Mouse (Mus musculus): ENCODE measurements around the gene Syn3.

GRCm38 (mm10) chr10:86257045-86257444 lies 241.7 kb downstream of the Syn3 start:
- TF ChIP-seq HCFC1 (IDR thresholded peaks at IDR 0.05; ENCODE audit: borderline replicate concordance, insufficient read depth, low read length) (no peak), CHD2 (IDR thresholded peaks at IDR 0.05; ENCODE audit: low read depth, low read length) (no peak)
